Mouse (Mus musculus) adrenal gland, postnatal 10 days (tissue): ENCODE measurements around the gene Olfr652. TPM values are rescaled to one million over a fixed set of nuclear protein-coding genes. Genes with fewer than 3 reads are reported as not detected.

Experiments
- DNase-seq: peaks from one replicate; pipeline ENCODE4 v3.0.0; 2021; ENCODE audit warnings: mixed read lengths
- long read RNA-seq, 2 experiments: library from polyadenylated mRNA; stranded (forward); transcript quantifications; one replicate each; pipeline ENCODE4 v2.0.0; 2021
- total RNA-seq, 2 experiments: library from RNA; stranded (reverse); gene quantifications; 2 replicates each; pipeline ENCODE4 v1.2.3; 2021

Olfr652 gene
- not detected for total RNA-seq
- long read RNA-seq, experiment 1 = 0 reads
- long read RNA-seq, experiment 2 = 0 reads

GRCm38 (mm10) chr7:104560601-104561000 is at the start of gene Olfr652:
TSS of gene Olfr652 (plus strand) at chr7:104560901.
- no peak for DNase-seq

GRCm38 (mm10) chr7:104549833-104550232 is 10.9 kb upstream of the Olfr652 start, which contains the start of gene Olfr651:
TSS of gene Olfr651 (plus strand) at chr7:104550133.
- DNase-seq = no peak

GRCm38 (mm10) chr7:104552700-104553099 is 8.0 kb upstream of the Olfr652 start:
- DNase-seq = no peak

GRCm38 (mm10) chr7:104577014-104577413 is 16.3 kb downstream of the Olfr652 start, which contains the start of gene Olfr653:
TSS of gene Olfr653 (plus strand) at chr7:104577314.
- DNase-seq = no peak

- DNase-seq = no peak
Measured at GRCm38 (mm10) chr7:104580846-104581245, 20.1 kb downstream of the Olfr652 start.

- no peak for DNase-seq
Measured at GRCm38 (mm10) chr7:104581429-104581828, 20.7 kb downstream of the Olfr652 start.

GRCm38 (mm10) chr7:104586725-104587124 is 26.0 kb downstream of the Olfr652 start, which contains the start of gene Olfr654:
TSS of gene Olfr654 (plus strand) at chr7:104587025.
- DNase-seq = no peak

- DNase-seq = no peak
Measured at GRCm38 (mm10) chr7:104588274-104588673, 27.6 kb downstream of the Olfr652 start.

- DNase-seq = no peak
Measured at GRCm38 (mm10) chr7:104601679-104602078, 41.0 kb downstream of the Olfr652 start, which contains the start of gene Olfr655. TSS of gene Olfr655 (minus strand) at chr7:104601779.

- peak; percentile 65 for DNase-seq
Measured at GRCm38 (mm10) chr7:104603173-104603572, 42.5 kb downstream of the Olfr652 start.

GRCm38 (mm10) chr7:104604727-104605126 is 44.0 kb downstream of the Olfr652 start:
- no peak for DNase-seq

- no peak for DNase-seq
Measured at GRCm38 (mm10) chr7:104613655-104614054, 53.0 kb downstream of the Olfr652 start, which contains the start of gene Olfr656. TSS of gene Olfr656 (plus strand) at chr7:104613955.

Other genes starting within 250 kb of the Olfr652 start
- gene Trim12a, start 245.4 kb upstream of the Olfr652 start, total RNA-seq = 10 to 100 TPM in 1 of 2 experiments, 1 to 10 TPM in 1; 7.2 to 15.9 TPM
- gene Trim34b, start 231.4 kb upstream of the Olfr652 start, total RNA-seq = under 1 TPM; 0.21 to 0.69 TPM
- 10 to 100 TPM in 1 of 2 experiments, 1 to 10 TPM in 1; 7.1 to 11.7 TPM for gene Trim12c, start 207.5 kb upstream of the Olfr652 start, total RNA-seq
- under 1 TPM; 0.21 to 0.39 TPM for gene Trim30b, start 191.0 kb upstream of the Olfr652 start, total RNA-seq
- under 1 TPM in 1 of 2 experiments, not detected in 1; 0.18 TPM for gene Trim30c, start 160.1 kb upstream of the Olfr652 start, total RNA-seq
- 1 to 10 TPM; 4.2 TPM for gene Trim30a, start 95.7 kb upstream of the Olfr652 start, total RNA-seq
- gene Trim30d, start 53.1 kb upstream of the Olfr652 start, total RNA-seq = 1 to 10 TPM; 3.3 to 5.3 TPM
- not detected for gene Olfr651, start 10.8 kb upstream of the Olfr652 start, total RNA-seq
- not detected for gene Olfr653, start 16.4 kb downstream of the Olfr652 start, total RNA-seq
- gene Olfr654, start 26.1 kb downstream of the Olfr652 start, total RNA-seq = not detected
- not detected for gene Olfr655, start 40.9 kb downstream of the Olfr652 start, total RNA-seq
- gene Olfr656, start 53.1 kb downstream of the Olfr652 start, total RNA-seq = under 1 TPM in 1 of 2 experiments, not detected in 1; 0.06 TPM
- gene Olfr657, start 63.9 kb downstream of the Olfr652 start, total RNA-seq = not detected
- not detected for gene Olfr658, start 86.4 kb downstream of the Olfr652 start, total RNA-seq
- not detected for gene Olfr659, start 105.9 kb downstream of the Olfr652 start, total RNA-seq
- not detected for gene Olfr661, start 125.6 kb downstream of the Olfr652 start, total RNA-seq
- not detected for gene Usp17le, start 216.6 kb downstream of the Olfr652 start, total RNA-seq